Mouse (Mus musculus) kidney, embryonic 16.5 days (tissue): Measurements from ENCODE around the gene Lag3. TPM values are rescaled to one million over a fixed set of nuclear protein-coding genes. Genes with fewer than 3 reads are reported as not detected.
A peak's percentile ranks its signal among the peaks of the same experiment; 100 is the strongest.

Experiments used
- ATAC-seq: fragments of 200-750 bp; cut with Nextera tagmentation; 2 replicates; pipeline ENCODE4 v1.8.0; 2017; ENCODE audit warnings: moderate TSS enrichment; ENCODE audit not compliant: low FRiP score, low TSS enrichment
- H3K27ac ChIP-seq: fragments of 300-500 bp; sonication (generic); 2 replicates; pipeline ENCODE4 v1.5.1; 2014; ENCODE audit warnings: low read length
- H3K27me3 ChIP-seq: fragments of 300-500 bp; sonication (generic); 2 replicates; pipeline ENCODE4 v1.6.1; 2014; ENCODE audit warnings: low read length, control low read depth, mixed read lengths; ENCODE audit not compliant: insufficient read depth
- H3K36me3 ChIP-seq: fragments of 300-500 bp; sonication (generic); 2 replicates; pipeline ENCODE4 v1.6.1; 2014; ENCODE audit warnings: low read length, control low read depth, mixed read lengths; ENCODE audit not compliant: insufficient read depth
- H3K4me1 ChIP-seq: fragments of 300-500 bp; sonication (generic); 2 replicates; pipeline ENCODE4 v1.6.1; 2014; ENCODE audit warnings: low read length, control low read depth, mixed read lengths; ENCODE audit not compliant: insufficient read depth
- H3K4me2 ChIP-seq: fragments of 300-500 bp; sonication (generic); replicated peaks from 2 replicates; pipeline ENCODE4 v1.6.1; 2014; ENCODE audit warnings: low read depth, low read length
- H3K4me3 ChIP-seq: fragments of 300-500 bp; sonication (generic); 2 replicates; pipeline ENCODE4 v1.5.1; 2014; ENCODE audit warnings: mild to moderate bottlenecking, low read length
- H3K9ac ChIP-seq: fragments of 300-500 bp; sonication (generic); replicated peaks from 2 replicates; pipeline ENCODE4 v1.6.1; 2014; ENCODE audit warnings: low read length
- H3K9me3 ChIP-seq: fragments of 300-500 bp; sonication (generic); 2 replicates; pipeline ENCODE4 v1.6.1; 2016; ENCODE audit warnings: low read length, control low read depth
- WGBS: fragments of 180-500 bp; shearing (Covaris S2); extraction: QIAGEN DNeasy Blood & Tissue Kit; methylation state at CpG from one replicate; pipeline ENCODE4 v1.1.7; 2014; 5-methylcytosine and 5-hydroxymethylcytosine counted together
- polyA plus RNA-seq: library from polyadenylated mRNA; unstranded; fragments of >200 nt; fragmentation: Nextera tagmentation; extraction: Ambion mirVana; gene quantifications from 2 replicates; pipeline ENCODE4 v1.2.1, GENCODE M21; 2015

Gene Lag3
- polyA plus RNA-seq, 1 experiment from 2014 or later: 1.3 TPM

GRCm38 (mm10) chr6:124921539-124921938, 10.0 kb upstream of the Lag3 start:
- H3K4me2 ChIP-seq: no peak overlapping the region
- WGBS: 57% methylated on average over 4 of the region's 4 CpGs
- H3K9ac ChIP-seq: no peak overlapping the region
- H3K27ac ChIP-seq: peak overlapping the region; percentile 99
- no peaks in the 10 kb centered on the region for H3K27me3 ChIP-seq
- no peaks in the 10 kb centered on the region for H3K36me3 ChIP-seq
- H3K4me3 ChIP-seq: no peak overlapping the region
- ATAC-seq: no peak
- no peaks in the 10 kb centered on the region for H3K9me3 ChIP-seq
- peaks cover 50% of the 10 kb centered on the region for H3K4me1 ChIP-seq

GRCm38 (mm10) chr6:124920318-124921085, 9.0 kb upstream of the Lag3 start:
- Histone ChIP-seq H3K4me1 (peaks cover 53% of the 10 kb centered on the region), H3K9ac (peak overlapping the region; percentile 72), H3K9me3 (no peaks in the 10 kb centered on the region), H3K4me2 (peak overlapping the region; percentile 99), H3K36me3 (no peaks in the 10 kb centered on the region), H3K4me3 (peak overlapping the region; percentile 41), H3K27ac (peak overlapping the region; percentile 99), H3K27me3 (no peaks in the 10 kb centered on the region)
- 25% methylated on average over 9 of the region's 9 CpGs for WGBS
- no peak for ATAC-seq

DNA sequence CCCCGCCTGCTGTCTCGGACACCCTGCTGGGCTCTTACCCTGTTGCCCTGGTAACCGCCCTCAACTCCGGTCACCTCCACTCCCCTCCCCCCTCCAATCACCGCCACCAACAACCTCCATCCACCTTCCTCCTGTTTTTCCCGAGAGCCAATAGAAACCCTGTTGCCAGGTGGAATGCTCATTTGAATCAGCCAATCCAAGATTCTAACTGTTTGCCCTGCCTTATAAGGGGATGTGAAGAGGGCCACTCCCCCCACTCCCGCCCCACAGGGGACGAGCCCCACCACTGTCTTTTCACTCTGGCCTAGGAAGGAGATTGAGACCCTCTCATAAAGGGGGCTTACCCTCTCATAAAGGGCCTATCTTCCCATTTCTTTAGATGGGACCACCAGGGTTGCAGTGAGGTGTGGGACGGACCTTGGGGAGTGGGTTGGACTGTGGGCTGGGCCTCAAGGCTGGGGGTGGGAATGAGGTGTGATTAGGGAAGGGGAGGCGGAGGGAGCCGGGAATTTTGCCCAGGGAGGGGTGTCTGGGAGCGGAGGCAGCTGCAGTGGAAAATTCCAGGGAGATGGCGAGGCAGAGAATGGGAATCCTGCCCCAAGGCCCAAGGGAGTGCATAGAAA, 8.3 kb upstream of the Lag3 start, which contains the start of gene Ptms:
Gene Ptms (minus strand): TSS at position 409 of the 623 bp plus-strand sequence.
- Histone ChIP-seq H3K27ac (peak within 1 kb of the TSS; percentile 99), H3K4me3 (peak within 1 kb of the TSS; percentile 41), H3K4me1 (peaks cover 53% of the 10 kb centered on the region), H3K4me2 (peak within 1 kb of the TSS; percentile 99), H3K9me3 (no peaks in the 10 kb centered on the region), H3K9ac (peak within 1 kb of the TSS; percentile 72), H3K36me3 (peaks cover 1% of the 10 kb centered on the region), H3K27me3 (no peaks in the 10 kb centered on the region)
- 0% methylated on average over 13 of the region's 13 CpGs for WGBS
- ATAC-seq: peak; percentile 88

GRCm38 (mm10) chr6:124918890-124919627, 7.6 kb upstream of the Lag3 start:
- Histone ChIP-seq H3K4me3 (peak overlapping the region; percentile 68), H3K27ac (peak overlapping the region; percentile 99), H3K36me3 (peaks cover 9% of the 10 kb centered on the region), H3K4me2 (peak overlapping the region; percentile 99), H3K4me1 (peaks cover 60% of the 10 kb centered on the region), H3K9ac (peak overlapping the region; percentile 100), H3K27me3 (no peaks in the 10 kb centered on the region), H3K9me3 (no peaks in the 10 kb centered on the region)
- 25% methylated on average over 14 of the region's 14 CpGs for WGBS
- ATAC-seq: no peak

GRCm38 (mm10) chr6:124918331-124918690, 6.8 kb upstream of the Lag3 start:
- Histone ChIP-seq H3K27ac (peak overlapping the region; percentile 99), H3K27me3 (no peaks in the 10 kb centered on the region), H3K4me3 (peak overlapping the region; percentile 68), H3K9ac (peak overlapping the region; percentile 100), H3K4me2 (peak overlapping the region; percentile 99), H3K9me3 (no peaks in the 10 kb centered on the region), H3K4me1 (peaks cover 60% of the 10 kb centered on the region), H3K36me3 (peaks cover 16% of the 10 kb centered on the region)
- no peak for ATAC-seq
- WGBS: 5% methylated on average over 7 of the region's 7 CpGs

GRCm38 (mm10) chr6:124917518-124918330, 6.2 kb upstream of the Lag3 start:
- H3K36me3 ChIP-seq: peaks cover 20% of the 10 kb centered on the region
- H3K27me3 ChIP-seq: no peaks in the 10 kb centered on the region
- no peaks in the 10 kb centered on the region for H3K9me3 ChIP-seq
- ATAC-seq: peak; percentile 67
- WGBS: 1% methylated on average over 46 of the region's 89 CpGs
- H3K4me3 ChIP-seq: peak overlapping the region; percentile 68
- peak overlapping the region; percentile 99 for H3K27ac ChIP-seq
- H3K9ac ChIP-seq: peak overlapping the region; percentile 100
- peaks cover 60% of the 10 kb centered on the region for H3K4me1 ChIP-seq
- H3K4me2 ChIP-seq: peak overlapping the region; percentile 99

DNA sequence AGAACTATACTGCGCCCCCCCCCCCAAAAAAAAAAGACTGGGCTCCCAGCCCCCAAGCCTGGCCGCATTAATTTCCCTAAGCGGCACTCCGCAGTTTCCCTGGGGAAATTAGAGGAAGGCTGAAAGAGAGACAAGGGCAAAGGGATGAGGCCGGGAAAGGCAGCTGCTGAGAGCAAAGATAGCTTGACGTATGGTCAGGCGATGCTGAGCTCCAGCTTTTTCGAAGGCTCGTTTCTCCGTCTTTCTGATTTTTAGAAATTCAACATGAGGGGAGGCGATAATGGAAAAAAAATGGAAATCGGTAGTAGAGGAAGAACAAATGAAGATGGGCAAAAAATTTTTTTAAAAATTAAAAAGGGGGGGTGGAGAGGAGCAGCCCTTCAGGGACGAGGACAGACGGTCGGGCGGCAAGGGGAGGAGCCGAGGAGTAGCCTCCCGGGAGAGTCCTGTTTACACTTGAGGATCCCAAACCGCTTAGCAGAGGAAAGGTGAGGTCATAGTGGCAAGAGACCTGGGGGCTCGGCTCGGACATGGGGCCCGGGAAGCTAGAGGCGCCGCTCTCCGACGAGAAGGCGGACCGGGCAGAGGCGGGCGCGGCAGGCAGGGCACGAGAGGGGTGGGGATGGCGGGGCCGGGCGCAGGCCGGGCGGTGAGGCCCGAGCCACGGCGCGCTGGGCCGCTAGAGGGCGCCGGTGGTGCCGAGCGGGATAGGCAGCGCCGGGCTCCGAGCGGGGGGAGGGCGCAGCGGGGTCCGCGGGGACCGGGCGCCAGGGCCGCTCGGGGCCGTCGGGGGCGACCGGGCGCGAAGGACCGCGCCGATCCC, 5.4 kb upstream of the Lag3 start:
- WGBS: 0% methylated on average over 40 of the region's 67 CpGs
- Histone ChIP-seq H3K27me3 (no peaks in the 10 kb centered on the region), H3K4me3 (peak overlapping the region; percentile 68), H3K4me2 (peak overlapping the region; percentile 99), H3K4me1 (peaks cover 61% of the 10 kb centered on the region), H3K9me3 (no peaks in the 10 kb centered on the region), H3K27ac (peak overlapping the region; percentile 99), H3K9ac (peak overlapping the region; percentile 100), H3K36me3 (peaks cover 23% of the 10 kb centered on the region)
- peak; percentile 64 for ATAC-seq

- Histone ChIP-seq H3K36me3 (peaks cover 23% of the 10 kb centered on the region), H3K4me2 (peak overlapping the region; percentile 99), H3K27ac (peak overlapping the region; percentile 99), H3K9me3 (no peaks in the 10 kb centered on the region), H3K27me3 (no peaks in the 10 kb centered on the region), H3K4me1 (peaks cover 54% of the 10 kb centered on the region), H3K9ac (peak overlapping the region; percentile 100), H3K4me3 (peak overlapping the region; percentile 68)
- ATAC-seq: no peak; the same call in 1 of the 2 replicates
- 1% methylated on average over 12 of the region's 12 CpGs for WGBS
Observed at GRCm38 (mm10) chr6:124915942-124916694, 4.6 kb upstream of the Lag3 start.
